Mouse (Mus musculus) bone marrow, adult 2 months (tissue): ENCODE measurements around the gene Mtss1l. TPM values are rescaled to one million over a fixed set of nuclear protein-coding genes. Genes with fewer than 3 reads are reported as not detected.

ENCODE experiments used
- H3K27ac ChIP-seq: fragments of 200-500 bp; 2 replicates; pipeline ENCODE4 v1.5.1; 2012; ENCODE audit warnings: low read depth, mild to moderate bottlenecking, control low read depth, inconsistent platforms, low read length; ENCODE audit not compliant: control insufficient read depth, poor library complexity, insufficient read depth
- H3K4me1 ChIP-seq: fragments of 200-500 bp; 2 replicates; pipeline ENCODE4 v1.6.1; 2011; ENCODE audit warnings: low read length; ENCODE audit not compliant: control insufficient read depth, insufficient read depth
- H3K4me3 ChIP-seq: fragments of 200-500 bp; replicated peaks from 2 replicates; pipeline ENCODE3; 2011; ENCODE audit warnings: mild to moderate bottlenecking, low read depth, low read length, control low read depth; ENCODE audit not compliant: control insufficient read depth
- CTCF ChIP-seq: fragments of 200-500 bp; IDR thresholded peaks from 2 replicates; pipeline ENCODE4 v1.5.1; 2011; ENCODE audit warnings: low read length, control low read depth; ENCODE audit not compliant: control insufficient read depth, insufficient read depth
- POLR2A ChIP-seq: fragments of 200-500 bp; IDR thresholded peaks from 2 replicates; pipeline ENCODE4 v1.6.1; 2011; ENCODE audit warnings: low read depth, mild to moderate bottlenecking, control low read depth, low read length, borderline replicate concordance; ENCODE audit not compliant: control insufficient read depth
- WGBS: fragments of 180-500 bp; shearing (Covaris S2); methylation state at CpG from one replicate; pipeline ENCODE4 v1.1.7; 2018; 5-methylcytosine and 5-hydroxymethylcytosine counted together
- polyA plus RNA-seq: library from polyadenylated mRNA; stranded (reverse); fragments of >200 nt; gene quantifications from 2 replicates; pipeline ENCODE4 v1.2.4, GENCODE M21; 2011; ENCODE audit warnings: low replicate concordance; ENCODE audit not compliant: missing spikeins, insufficient read depth, insufficient read length

Gene Mtss1l
- polyA plus RNA-seq, 1 experiment, result 7.6 TPM

- H3K4me1 ChIP-seq, result no peaks in the 10 kb centered on the region
- no peak overlapping the region for H3K4me3 ChIP-seq
- TF ChIP-seq POLR2A, result no peak
- no peak for TF ChIP-seq CTCF
- no peak overlapping the region for H3K27ac ChIP-seq
- 92% methylated on average over 35 of the region's 35 CpGs for WGBS
Measured at GRCm38 (mm10) chr8:110738591-110739195, 17.4 kb downstream of the Mtss1l start.

GRCm38 (mm10) chr8:110740629-110741175 lies 19.4 kb downstream of the Mtss1l start:
- no peak overlapping the region for H3K4me3 ChIP-seq
- H3K4me1 ChIP-seq, result peaks cover 1% of the 10 kb centered on the region; the same call in 1 of the 2 replicates
- 64% methylated on average over 5 of the region's 5 CpGs for WGBS
- no peak for TF ChIP-seq CTCF
- no peak for TF ChIP-seq POLR2A
- no peak overlapping the region for H3K27ac ChIP-seq

- TF ChIP-seq CTCF (no peak), POLR2A (no peak)
- 74% methylated on average over 15 of the region's 15 CpGs for WGBS
- H3K4me3 ChIP-seq, result no peak overlapping the region
- H3K27ac ChIP-seq, result no peak overlapping the region
- H3K4me1 ChIP-seq, result peaks cover 1% of the 10 kb centered on the region; the same call in 1 of the 2 replicates
Measured at GRCm38 (mm10) chr8:110741816-110742451, 20.7 kb downstream of the Mtss1l start.

- Histone ChIP-seq H3K4me1 (peaks cover 1% of the 10 kb centered on the region; the same call in 1 of the 2 replicates), H3K4me3 (no peak overlapping the region), H3K27ac (no peak overlapping the region)
- WGBS, result 86% methylated on average over 5 of the region's 5 CpGs
- TF ChIP-seq CTCF (no peak), POLR2A (no peak)
Measured at GRCm38 (mm10) chr8:110742452-110742818, 21.2 kb downstream of the Mtss1l start.

- no peak for TF ChIP-seq POLR2A
- no peak for TF ChIP-seq CTCF
- Histone ChIP-seq H3K4me3 (no peak overlapping the region), H3K4me1 (peaks cover 1% of the 10 kb centered on the region; the same call in 1 of the 2 replicates), H3K27ac (no peak overlapping the region)
- 85% methylated on average over 10 of the region's 10 CpGs for WGBS
Measured at GRCm38 (mm10) chr8:110745162-110745561, 23.9 kb downstream of the Mtss1l start.

- Histone ChIP-seq H3K4me1 (peaks cover 1% of the 10 kb centered on the region; the same call in 1 of the 2 replicates), H3K4me3 (no peak overlapping the region), H3K27ac (no peak overlapping the region)
- WGBS, result 83% methylated on average over 9 of the region's 9 CpGs
- no peak for TF ChIP-seq CTCF
- TF ChIP-seq POLR2A, result no peak
Measured at GRCm38 (mm10) chr8:110746661-110747060, 25.4 kb downstream of the Mtss1l start.

- TF ChIP-seq POLR2A (no peak), CTCF (no peak)
- no peak overlapping the region for H3K27ac ChIP-seq
- WGBS, result 59% methylated on average over 10 of the region's 10 CpGs
- peaks cover 1% of the 10 kb centered on the region; the same call in 1 of the 2 replicates for H3K4me1 ChIP-seq
- H3K4me3 ChIP-seq, result no peak overlapping the region
Measured at GRCm38 (mm10) chr8:110749500-110750170, 28.4 kb downstream of the Mtss1l start.

- Histone ChIP-seq H3K4me3 (no peak overlapping the region), H3K4me1 (no peaks in the 10 kb centered on the region), H3K27ac (no peak overlapping the region)
- 48% methylated on average over 13 of the region's 13 CpGs for WGBS
- TF ChIP-seq CTCF (no peak), POLR2A (no peak)
Measured at GRCm38 (mm10) chr8:110750269-110750668, 29.0 kb downstream of the Mtss1l start.
